Mouse (Mus musculus): ENCODE results near the gene Stk4. TPM values are rescaled to one million over a fixed set of nuclear protein-coding genes. Genes with fewer than 3 reads are reported as not detected.
"Not testable (repeated sequence)": the region's sequence is repeated elsewhere in the genome, so short reads cannot be mapped to it uniquely, and the experiment has no call there.

The Stk4 gene
- 10 to 100 TPM; 37.9 to 41.2 TPM for total RNA-seq (2021)
- long read RNA-seq, experiment 1, full-length matches to known transcripts: 18 of 29 reads
- long read RNA-seq, experiment 1, partial matches to known transcripts: 3 of 29 reads
- long read RNA-seq, experiment 1, other reads (novel, unspliced or antisense): 8 of 29 reads
- long read RNA-seq, experiment 2, full-length matches to known transcripts: 11 of 19 reads
- long read RNA-seq, experiment 2, partial matches to known transcripts: 0 of 19 reads
- long read RNA-seq, experiment 2, other reads (novel, unspliced or antisense): 8 of 19 reads

- DNase-seq (ENCODE audit: low spot score in 2 of 2): peak in 1 of 2 experiments; percentile 29
Measured at GRCm38 (mm10) chr2:164070142-164070764, at the start of gene Stk4. TSS of gene Stk4 (plus strand) at chr2:164070322.

- no peak for DNase-seq (ENCODE audit: low spot score in 2 of 2)
Measured at GRCm38 (mm10) chr2:164022104-164022503, 48.0 kb upstream of the Stk4 start.

GRCm38 (mm10) chr2:164025150-164025549 lies 45.0 kb upstream of the Stk4 start, which contains the start of gene Pabpc1l:
TSS of gene Pabpc1l (plus strand) at chr2:164025450.
- DNase-seq (ENCODE audit: low spot score in 2 of 2): no peak

GRCm38 (mm10) chr2:164031147-164031546 lies 39.0 kb upstream of the Stk4 start:
- no peak for DNase-seq (ENCODE audit: low spot score in 2 of 2)

GRCm38 (mm10) chr2:164032973-164033372 lies 37.1 kb upstream of the Stk4 start:
- DNase-seq (ENCODE audit: low spot score in 2 of 2): no peak

GRCm38 (mm10) chr2:164036520-164037019 lies 33.6 kb upstream of the Stk4 start:
- DNase-seq (ENCODE audit: low spot score in 2 of 2): no peak

- DNase-seq (ENCODE audit: low spot score in 2 of 2): no peak
Measured at GRCm38 (mm10) chr2:164038407-164039028, 31.6 kb upstream of the Stk4 start.

GRCm38 (mm10) chr2:164040949-164041348 lies 29.2 kb upstream of the Stk4 start:
- DNase-seq (ENCODE audit: low spot score in 2 of 2): no peak

GRCm38 (mm10) chr2:164041523-164041922 lies 28.6 kb upstream of the Stk4 start:
- no peak for DNase-seq (ENCODE audit: low spot score in 2 of 2)

- no peak for DNase-seq (ENCODE audit: low spot score in 2 of 2)
Measured at GRCm38 (mm10) chr2:164047197-164047690, 22.9 kb upstream of the Stk4 start.

GRCm38 (mm10) chr2:164053767-164054166 lies 16.4 kb upstream of the Stk4 start:
- DNase-seq (ENCODE audit: low spot score in 2 of 2): peak in 1 of 2 experiments; percentile 12

- no peak for DNase-seq (ENCODE audit: low spot score in 2 of 2)
Measured at GRCm38 (mm10) chr2:164054671-164055070, 15.5 kb upstream of the Stk4 start.

- DNase-seq (ENCODE audit: low spot score in 2 of 2): no peak
Measured at GRCm38 (mm10) chr2:164059634-164060235, 10.4 kb upstream of the Stk4 start.

GRCm38 (mm10) chr2:164070765-164071436 lies 779 bp downstream of the Stk4 start, which contains the start of gene Tomm34:
TSS of gene Tomm34 (minus strand) at chr2:164071169.
- DNase-seq (ENCODE audit: low spot score in 2 of 2): peak; percentile 85 to 90

GRCm38 (mm10) chr2:164071437-164071820 lies 1.3 kb downstream of the Stk4 start:
- not testable (repeated sequence) for DNase-seq (ENCODE audit: low spot score in 2 of 2)

GRCm38 (mm10) chr2:164072109-164072508 lies 2.0 kb downstream of the Stk4 start:
- DNase-seq (ENCODE audit: low spot score in 2 of 2): no peak

- DNase-seq (ENCODE audit: low spot score in 2 of 2): no peak
Measured at GRCm38 (mm10) chr2:164073120-164073519, 3.0 kb downstream of the Stk4 start.

- peak; percentile 98 to 99 for DNase-seq (ENCODE audit: low spot score in 2 of 2)
Measured at GRCm38 (mm10) chr2:164073918-164074578, 3.9 kb downstream of the Stk4 start.

- no peak for DNase-seq (ENCODE audit: low spot score in 2 of 2)
Measured at GRCm38 (mm10) chr2:164075088-164075487, 5.0 kb downstream of the Stk4 start.

- DNase-seq (ENCODE audit: low spot score in 2 of 2): no peak
Measured at GRCm38 (mm10) chr2:164076874-164077425, 6.8 kb downstream of the Stk4 start.

Measured in left cerebral cortex, adult 18-20 months (tissue).